In the genomic region with DNA sequence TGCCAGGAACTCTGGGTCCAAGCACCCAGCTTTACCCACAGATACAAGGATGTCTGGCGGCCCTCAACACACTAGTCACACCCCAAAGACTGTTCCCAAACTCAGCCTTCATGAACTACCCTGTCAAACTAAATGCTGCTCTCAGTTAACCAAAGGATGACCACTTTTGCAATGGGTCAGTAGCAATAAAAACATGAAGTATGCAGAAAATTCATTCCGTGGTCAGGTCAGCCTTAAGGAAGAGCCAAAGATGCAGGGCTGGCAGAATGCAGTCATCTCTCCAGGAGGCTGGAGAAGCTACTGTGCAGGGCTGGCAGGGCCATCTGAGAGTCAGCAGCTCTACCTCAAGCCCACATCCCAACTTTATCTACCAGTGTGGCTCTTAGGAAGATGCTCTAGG, we compare ENCODE assay signal across 22 mouse cellular contexts. TPM values are rescaled to one million over a fixed set of nuclear protein-coding genes. Genes with fewer than 3 reads are reported as not detected.
"Had no signal": no experiment of that assay in that cellular context is flagged by ENCODE, and none has a peak within 500 bp of the region (broad histone marks: within the 10 kb centered on the region; RNA-seq: fewer than 3 reads in every experiment).

No protein-coding gene starts in this region.

- H3K4me3 ChIP-seq: lung, embryonic 15.5 days; megakaryocyte, embryonic 14.5 days; myocyte; neural tube, embryonic 13.5 days; neural tube, embryonic 15.5 days; stomach, embryonic 15.5 days had no signal

- H3K27me3 ChIP-seq: lung, embryonic 15.5 days; megakaryocyte, embryonic 14.5 days; neural tube, embryonic 13.5 days; neural tube, embryonic 15.5 days; stomach, embryonic 15.5 days had no signal

- DNase-seq: liver, postnatal 0 days; lung, adult 2 months; lung, postnatal 14 days; lung, postnatal 36 days; midbrain, embryonic 14.5 days; retina, postnatal 1 day; right cerebral cortex, adult 18-20 months; right cerebral cortex, postnatal 25 days; right cerebral cortex, postnatal 4 days; spleen, adult 18-20 months; thymus, adult 2 months had no signal

- ATAC-seq: liver, postnatal 0 days; lung, postnatal 0 days; midbrain, embryonic 16.5 days had no signal

- H3K9me3 ChIP-seq: lung, embryonic 15.5 days; megakaryocyte, embryonic 14.5 days; neural tube, embryonic 13.5 days; neural tube, embryonic 15.5 days; stomach, embryonic 15.5 days had no signal

- H3K36me3 ChIP-seq: lung, embryonic 15.5 days; neural tube, embryonic 13.5 days; neural tube, embryonic 15.5 days; stomach, embryonic 15.5 days had no signal

- H3K4me1 ChIP-seq: lung, embryonic 15.5 days; neural tube, embryonic 13.5 days; stomach, embryonic 15.5 days had no signal

- H3K4me2 ChIP-seq: lung, embryonic 15.5 days; midbrain, embryonic 11.5 days; neural tube, embryonic 13.5 days; neural tube, embryonic 15.5 days; stomach, embryonic 15.5 days had no signal

- H3K9ac ChIP-seq: liver, postnatal 0 days; lung, embryonic 15.5 days; neural tube, embryonic 13.5 days; neural tube, embryonic 15.5 days; stomach, embryonic 15.5 days had no signal

- H3K27ac ChIP-seq: lung, embryonic 15.5 days; macrophage; neural tube, embryonic 13.5 days; neural tube, embryonic 15.5 days; stomach, embryonic 15.5 days; stomach, postnatal 0 days had no signal

RNA-seq across cellular contexts. Expression of a gene that starts 48.1 kb away (rescaled TPM):
- polyA plus RNA-seq: macrophage had no signal
